Mouse (Mus musculus): ENCODE data around the gene Cand2. TPM values are rescaled to one million over a fixed set of nuclear protein-coding genes. Genes with fewer than 3 reads are reported as not detected.

Cand2 gene
- polyA plus RNA-seq, 1 experiment from 2014 or later = 9.8 TPM

Small RNAs within 50 kb of the gene (microRNA-seq; reads per million reads assigned to microRNA genes)
- gene Mir7660 = not detected

Other genes with a start within 250 kb of the Cand2 start
- 36.5 and 36.9 TPM in 2 replicates for gene Tsen2, start 229.9 kb upstream of the Cand2 start, polyA plus RNA-seq (2015; fragmentation: Nextera tagmentation; extraction: Ambion mirVana)
- gene Mkrn2os, start 182.0 kb upstream of the Cand2 start, polyA plus RNA-seq (2015; fragmentation: Nextera tagmentation; extraction: Ambion mirVana) = 0.37 and 2.4 TPM in 2 replicates
- gene Mkrn2, start 172.6 kb upstream of the Cand2 start, polyA plus RNA-seq (2015; fragmentation: Nextera tagmentation; extraction: Ambion mirVana) = 34.4 and 37.7 TPM in 2 replicates
- 116 and 125 TPM in 2 replicates for gene Raf1, start 97.9 kb upstream of the Cand2 start, polyA plus RNA-seq (2015; fragmentation: Nextera tagmentation; extraction: Ambion mirVana)
- gene Tmem40, start 12.1 kb upstream of the Cand2 start, polyA plus RNA-seq (2015; fragmentation: Nextera tagmentation; extraction: Ambion mirVana) = 1.6 and 1.8 TPM in 2 replicates
- 1,019 and 1,216 TPM in 2 replicates for gene Rpl32, start 34.2 kb downstream of the Cand2 start, polyA plus RNA-seq (2015; fragmentation: Nextera tagmentation; extraction: Ambion mirVana)
- gene Efcab12, start 63.9 kb downstream of the Cand2 start, polyA plus RNA-seq (2015; fragmentation: Nextera tagmentation; extraction: Ambion mirVana) = 2.7 and 3.0 TPM in 2 replicates
- gene Mbd4, start 78.8 kb downstream of the Cand2 start, polyA plus RNA-seq (2015; fragmentation: Nextera tagmentation; extraction: Ambion mirVana) = 10.4 and 14.5 TPM in 2 replicates
- 28.2 and 30.1 TPM in 2 replicates for gene Ift122, start 78.9 kb downstream of the Cand2 start, polyA plus RNA-seq (2015; fragmentation: Nextera tagmentation; extraction: Ambion mirVana)
- gene Rho, start 157.2 kb downstream of the Cand2 start, polyA plus RNA-seq (2015; fragmentation: Nextera tagmentation; extraction: Ambion mirVana) = 2.0 and 2.1 TPM in 2 replicates
- not detected in 2 replicates for gene H1foo, start 170.4 kb downstream of the Cand2 start, polyA plus RNA-seq (2015; fragmentation: Nextera tagmentation; extraction: Ambion mirVana)
- gene Plxnd1, start 220.5 kb downstream of the Cand2 start, polyA plus RNA-seq (2015; fragmentation: Nextera tagmentation; extraction: Ambion mirVana) = 8.8 and 9.8 TPM in 2 replicates